Mouse (Mus musculus) bone marrow macrophage, adult 2 months (primary cell): ENCODE results near the gene Zfp512b.

ENCODE experiments used
- CTCF ChIP-seq: IDR thresholded peaks from 2 replicates; pipeline ENCODE4 v1.5.1; 2012; ENCODE audit warnings: low read depth, mild to moderate bottlenecking, low read length, moderate library complexity
- POLR2A ChIP-seq: IDR thresholded peaks from 2 replicates; pipeline ENCODE4 v1.6.1; 2012; ENCODE audit warnings: mild to moderate bottlenecking, low read depth, low read length, borderline replicate concordance

- TF ChIP-seq CTCF (no peak), POLR2A (no peak)
These were observed 40.0 kb upstream of the Zfp512b start for GRCm38 (mm10) chr2:181632624-181633023.
